Mouse (Mus musculus): Measurements from ENCODE around the gene Wdr89. TPM values are rescaled to one million over a fixed set of nuclear protein-coding genes. Genes with fewer than 3 reads are reported as not detected.
A peak's percentile ranks its signal among the peaks of the same experiment; 100 is the strongest.

Wdr89 gene
- total RNA-seq, 2 experiments from 2014 or later: 3.1 to 3.3 TPM

- intact Hi-C loops (cut with DNase I): no loop called here
- DNase-seq (ENCODE audit: low spot score in 2 of 2): no peak
Observed at GRCm38 (mm10) chr12:75629618-75630017, 39.7 kb downstream of the Wdr89 start.

- DNase-seq (ENCODE audit: low spot score in 2 of 2): no peak
- intact Hi-C loops (cut with DNase I): no loop called here
Observed at GRCm38 (mm10) chr12:75623292-75623691, 46.0 kb downstream of the Wdr89 start.

- DNase-seq (ENCODE audit: low spot score in 2 of 2): no peak
- intact Hi-C loops (cut with DNase I): no loop called here
Observed at GRCm38 (mm10) chr12:75622835-75623234, 46.5 kb downstream of the Wdr89 start.

GRCm38 (mm10) chr12:75616841-75617240 lies 52.5 kb downstream of the Wdr89 start:
- no peak for DNase-seq (ENCODE audit: low spot score in 2 of 2)
- intact Hi-C loops (cut with DNase I): no loop called here

- intact Hi-C loops (cut with DNase I): no loop called here
- no peak for DNase-seq (ENCODE audit: low spot score in 2 of 2)
Observed at GRCm38 (mm10) chr12:75616158-75616791, 53.1 kb downstream of the Wdr89 start.

- intact Hi-C loops (cut with DNase I): no loop called here
- no peak for DNase-seq (ENCODE audit: low spot score in 2 of 2)
Observed at GRCm38 (mm10) chr12:75615556-75615955, 53.8 kb downstream of the Wdr89 start.

- intact Hi-C loops (cut with DNase I): no loop called here
- DNase-seq (ENCODE audit: low spot score in 2 of 2): no peak
Observed at GRCm38 (mm10) chr12:75612711-75613110, 56.6 kb downstream of the Wdr89 start.

- no peak for DNase-seq (ENCODE audit: low spot score in 2 of 2)
- intact Hi-C loops (cut with DNase I): loop anchor here (5.0 kb wide), 3 partner anchors 68 to 133 kb away; partner anchors contain the start of gene Wdr89
Observed at GRCm38 (mm10) chr12:75599490-75599889, 69.8 kb downstream of the Wdr89 start.

- DNase-seq (ENCODE audit: low spot score in 2 of 2): no peak
- intact Hi-C loops (cut with DNase I): loop anchor here (5.0 kb wide), 3 partner anchors 68 to 133 kb away; partner anchors contain the start of gene Wdr89
Observed at GRCm38 (mm10) chr12:75598988-75599387, 70.3 kb downstream of the Wdr89 start.

- intact Hi-C loops (cut with DNase I): loop anchor here (5.0 kb wide), 3 partner anchors 70 to 135 kb away; partner anchors contain the start of gene Wdr89
- DNase-seq (ENCODE audit: low spot score in 2 of 2): no peak
Observed at GRCm38 (mm10) chr12:75597707-75598106, 71.6 kb downstream of the Wdr89 start.

GRCm38 (mm10) chr12:75596154-75597002 lies 73.0 kb downstream of the Wdr89 start, which contains the start of gene Ppp2r5e:
Ppp2r5e (minus strand) TSS chr12:75596245.
- DNase-seq (ENCODE audit: low spot score in 2 of 2): peak; percentile 98 to 99

GRCm38 (mm10) chr12:75595291-75596153 lies 73.8 kb downstream of the Wdr89 start:
- DNase-seq (ENCODE audit: low spot score in 2 of 2): peak; percentile 29 to 52

More at GRCm38 (mm10) chr12:75596154-75597002, 73.0 kb downstream of the Wdr89 start, which contains the start of gene Ppp2r5e:
- intact Hi-C loops (cut with DNase I): loop anchor here (5.0 kb wide), 3 partner anchors 71 to 136 kb away; partner anchors contain the start of gene Wdr89

GRCm38 (mm10) chr12:75594404-75594803 lies 74.9 kb downstream of the Wdr89 start:
- no peak for DNase-seq (ENCODE audit: low spot score in 2 of 2)
- intact Hi-C loops (cut with DNase I): no loop called here

More at GRCm38 (mm10) chr12:75595291-75596153, 73.8 kb downstream of the Wdr89 start:
- intact Hi-C loops (cut with DNase I): loop anchor here (5.0 kb wide), 3 partner anchors 72 to 137 kb away; partner anchors contain the start of gene Wdr89

GRCm38 (mm10) chr12:75593817-75594216 lies 75.5 kb downstream of the Wdr89 start:
- intact Hi-C loops (cut with DNase I): no loop called here
- no peak for DNase-seq (ENCODE audit: low spot score in 2 of 2)

GRCm38 (mm10) chr12:75587501-75587900 lies 81.8 kb downstream of the Wdr89 start:
- no peak for DNase-seq (ENCODE audit: low spot score in 2 of 2)
- intact Hi-C loops (cut with DNase I): no loop called here

GRCm38 (mm10) chr12:75583776-75584175 lies 85.6 kb downstream of the Wdr89 start:
- intact Hi-C loops (cut with DNase I): no loop called here

More at GRCm38 (mm10) chr12:75583776-75584175, 85.6 kb downstream of the Wdr89 start:
- no peak for DNase-seq (ENCODE audit: low spot score in 2 of 2)
